Comparison of ENCODE assay signal across 17 mouse cellular contexts in genomic region chr19:56801656-56802351, GRCm38 (mm10). TPM values are rescaled to one million over a fixed set of nuclear protein-coding genes. Genes with fewer than 3 reads are reported as not detected.
DNase-seq lines count a peak whose midpoint lies in the region; ATAC-seq and TF ChIP-seq lines count a peak whose summit lies in the region.
"Had no signal": no experiment of that assay in that cellular context is flagged by ENCODE, and none has a peak within 500 bp of the region (broad histone marks: within the 10 kb centered on the region; RNA-seq: fewer than 3 reads in every experiment).

No protein-coding gene starts in this region.

- no peak overlapping the region for H3K4me2 ChIP-seq in heart, embryonic 16.5 days (ENCODE audit: low read depth, low read length)
- H3K4me2 ChIP-seq in liver, embryonic 14.5 days (ENCODE audit: low read depth): peak overlapping the region; percentile 48
- H3K4me2 ChIP-seq in midbrain, embryonic 11.5 days: no peak overlapping the region
- H3K4me2 ChIP-seq: intestine, embryonic 15.5 days; midbrain, embryonic 12.5 days had no signal

- no peaks in the 10 kb centered on the region for H3K27me3 ChIP-seq in heart, embryonic 16.5 days (ENCODE audit: control insufficient read depth, insufficient read depth, low read length)
- H3K27me3 ChIP-seq in MEL (ENCODE audit: control insufficient read depth in 1 of 2, insufficient read depth in 2 of 2, low read length in 2 of 2): no peaks in the 10 kb centered on the region
- H3K27me3 ChIP-seq in liver, embryonic 14.5 days (ENCODE audit: control insufficient read depth, insufficient read depth, low read length): no peaks in the 10 kb centered on the region
- H3K27me3 ChIP-seq in midbrain, embryonic 11.5 days (ENCODE audit: control insufficient read depth, insufficient read depth, low read length): no peaks in the 10 kb centered on the region
- H3K27me3 ChIP-seq: intestine, embryonic 15.5 days; midbrain, embryonic 12.5 days; Patski had no signal

- no peaks in the 10 kb centered on the region; the same call in 1 of the 2 replicates for H3K79me2 ChIP-seq in MEL (ENCODE audit: control insufficient read depth, insufficient read depth, low read length, poor library complexity)

- H3K4me1 ChIP-seq in heart, embryonic 16.5 days (ENCODE audit: control insufficient read depth, insufficient read depth, low read length): peaks cover 23% of the 10 kb centered on the region
- H3K4me1 ChIP-seq in MEL (ENCODE audit: control insufficient read depth in 1 of 2, insufficient read depth in 2 of 2, low read length in 2 of 2): peaks cover 32 to 49% of the 10 kb centered on the region in 2 experiments
- peaks cover 26 to 31% of the 10 kb centered on the region in 2 experiments for H3K4me1 ChIP-seq in liver, embryonic 14.5 days (replicated peaks; ENCODE audit: control insufficient read depth in 2 of 2, insufficient read depth in 2 of 2, low read length in 1 of 2)
- no peaks in the 10 kb centered on the region for H3K4me1 ChIP-seq in midbrain, embryonic 11.5 days (ENCODE audit: control insufficient read depth, insufficient read depth, low read length)
- H3K4me1 ChIP-seq: midbrain, embryonic 12.5 days had no signal

- H3K36me3 ChIP-seq in heart, embryonic 16.5 days (ENCODE audit: control insufficient read depth, insufficient read depth): peaks cover 43% of the 10 kb centered on the region
- H3K36me3 ChIP-seq in MEL (ENCODE audit: control insufficient read depth in 1 of 2, insufficient read depth in 2 of 2, low read length in 2 of 2): peaks cover 14 to 49% of the 10 kb centered on the region in 2 experiments
- peaks cover 12% of the 10 kb centered on the region for H3K36me3 ChIP-seq in liver, embryonic 14.5 days (replicated peaks; ENCODE audit: control insufficient read depth, insufficient read depth, low read depth)
- peaks cover 9% of the 10 kb centered on the region for H3K36me3 ChIP-seq in midbrain, embryonic 11.5 days (ENCODE audit: control insufficient read depth, insufficient read depth, low read length)

- no peak overlapping the region for H3K9ac ChIP-seq in heart, embryonic 16.5 days (ENCODE audit: low read length)
- peak overlapping the region; percentile 35; the same call in 1 of the 2 replicates for H3K9ac ChIP-seq in MEL (ENCODE audit: control insufficient read depth, low read depth, low read length, poor library complexity, severe bottlenecking)
- no peak overlapping the region; the same call in 1 of the 2 replicates for H3K9ac ChIP-seq in liver, embryonic 14.5 days (replicated peaks)
- H3K9ac ChIP-seq in midbrain, embryonic 11.5 days (ENCODE audit: low read length): no peak overlapping the region
- H3K9ac ChIP-seq: intestine, embryonic 15.5 days; midbrain, embryonic 12.5 days had no signal

- no peaks in the 10 kb centered on the region for H3K9me3 ChIP-seq in heart, embryonic 16.5 days (replicated peaks; ENCODE audit: control insufficient read depth, low read length)
- H3K9me3 ChIP-seq in MEL (replicated peaks; ENCODE audit: insufficient read depth, low read length): no peaks in the 10 kb centered on the region
- no peaks in the 10 kb centered on the region for H3K9me3 ChIP-seq in liver, embryonic 14.5 days (ENCODE audit: control insufficient read depth, low read length)
- no peaks in the 10 kb centered on the region for H3K9me3 ChIP-seq in midbrain, embryonic 11.5 days (ENCODE audit: control insufficient read depth, low read length)
- H3K9me3 ChIP-seq: intestine, embryonic 15.5 days; midbrain, embryonic 12.5 days had no signal

- 50% methylated on average over 10 of the region's 10 CpGs for WGBS in heart, embryonic 16.5 days
- 19% methylated on average over 10 of the region's 10 CpGs for WGBS in liver, embryonic 14.5 days (ENCODE audit: insufficient replicate concordance)
- WGBS in midbrain, embryonic 11.5 days: 87% methylated on average over 10 of the region's 10 CpGs

- no peak for TF ChIP-seq CTCF in MEL (IDR thresholded peaks at IDR 0.05 in 2 of 3, conservative IDR thresholded peaks at IDR 0.05 in 1 of 3; ENCODE audit: control insufficient read depth in 1 of 3, insufficient read depth in 1 of 3, low read depth in 2 of 3, low read length in 3 of 3, poor library complexity in 1 of 3, severe bottlenecking in 1 of 3)
- TF ChIP-seq CTCF in liver, embryonic 14.5 days (IDR thresholded peaks at IDR 0.05; ENCODE audit: low read depth): no peak

- no peak for DNase-seq in heart, adult 11 months
- DNase-seq in MEL (ENCODE audit: low read depth, low spot score): peak; percentile 93
- DNase-seq in c-Kit-positive CD71-positive TER-119-negative erythroid progenitor cells, embryonic 14.5 days (ENCODE audit: low read depth): peak; percentile 72
- peak; percentile 55 to 62 (median 57) for DNase-seq in liver, embryonic 14.5 days (ENCODE audit: low read depth in 3 of 3, low spot score in 3 of 3)
- DNase-seq in midbrain, embryonic 11.5 days (ENCODE audit: low spot score, missing footprints): no peak
- no peak for DNase-seq in cerebellum, postnatal 36 days
- DNase-seq: cerebellum, adult 2 months; gastrocnemius, postnatal 10 days; kidney, postnatal 4 days; layer of hippocampus, postnatal 36 days had no signal

- H3K4me3 ChIP-seq in heart, embryonic 16.5 days (ENCODE audit: low read length): no peak overlapping the region
- H3K4me3 ChIP-seq in MEL (ENCODE audit: control insufficient read depth in 1 of 2, insufficient read depth in 1 of 2, low read depth in 2 of 2, low read length in 2 of 2): peak overlapping the region in 1 of 2 experiments; percentile 3; a peak in 1 of 4 replicates
- no peak overlapping the region for H3K4me3 ChIP-seq in liver, embryonic 14.5 days (ENCODE audit: insufficient read depth in 1 of 2, low read depth in 2 of 2, low read length in 2 of 2)
- no peak overlapping the region for H3K4me3 ChIP-seq in midbrain, embryonic 11.5 days (ENCODE audit: low read depth, low read length)
- H3K4me3 ChIP-seq: intestine, embryonic 15.5 days; midbrain, embryonic 12.5 days; myocyte had no signal

- peak overlapping the region; percentile 40 for H3K27ac ChIP-seq in heart, embryonic 16.5 days (ENCODE audit: low read length)
- H3K27ac ChIP-seq in MEL (ENCODE audit: control insufficient read depth, low read depth, low read length): peak overlapping the region; percentile 96
- H3K27ac ChIP-seq in liver, embryonic 14.5 days: peak overlapping the region; percentile 63
- H3K27ac ChIP-seq in midbrain, embryonic 11.5 days (ENCODE audit: low read depth, low read length): no peak overlapping the region
- H3K27ac ChIP-seq: intestine, embryonic 15.5 days; midbrain, embryonic 12.5 days had no signal

- 0 out of 2 replicates have a peak, but pooled peaks have one; percentile 38 for ATAC-seq in heart, embryonic 16.5 days (replicated peaks; ENCODE audit: extremely low read depth, insufficient read depth, low FRiP score)
- peak; percentile 90 for ATAC-seq in liver, embryonic 14.5 days (ENCODE audit: insufficient read depth)
- no peak for ATAC-seq in midbrain, embryonic 11.5 days (ENCODE audit: low FRiP score)
- ATAC-seq: CD4-positive, CD25-positive, alpha-beta regulatory T cell, adult 4 months; forebrain, embryonic 16.5 days; intestine, embryonic 15.5 days; Patski had no signal

- peak; percentile 99 for TF ChIP-seq EP300 in MEL (IDR thresholded peaks at IDR 0.05; ENCODE audit: low read depth in 1 of 2, low read length in 2 of 2)
- TF ChIP-seq EP300 in liver, embryonic 14.5 days (IDR thresholded peaks at IDR 0.05; ENCODE audit: low read depth): peak; percentile 92

- no peak for TF ChIP-seq RAD21 in MEL (IDR thresholded peaks at IDR 0.05; ENCODE audit: low read depth, low read length)

- peak in 1 of 2 experiments; percentile 46; a peak in 1 of 4 replicates for TF ChIP-seq POLR2A in MEL (IDR thresholded peaks at IDR 0.05; ENCODE audit: control insufficient read depth in 1 of 2, insufficient read depth in 1 of 2, low read depth in 1 of 2, low read length in 2 of 2, poor library complexity in 1 of 2)

TF ChIP-seq in MEL, 35 proteins besides CTCF, POLR2A, EP300 and RAD21 (continues in another document):
- no peak for TF ChIP-seq USF2 (IDR thresholded peaks at IDR 0.05; ENCODE audit: borderline replicate concordance in 1 of 2, insufficient read depth in 1 of 2, low read depth in 1 of 2, low read length in 2 of 2)
- peak; percentile 100 for TF ChIP-seq GATA1 (IDR thresholded peaks at IDR 0.05; ENCODE audit: low read depth, low read length)
- TF ChIP-seq E2F4 (IDR thresholded peaks at IDR 0.05; ENCODE audit: borderline replicate concordance, low read depth, low read length): no peak
- peak; percentile 74 for TF ChIP-seq JUND (IDR thresholded peaks at IDR 0.05; ENCODE audit: low read depth, low read length)
- TF ChIP-seq SMC3 (IDR thresholded peaks at IDR 0.05; ENCODE audit: low read depth, low read length): no peak
- peak; percentile 47 for TF ChIP-seq CHD2 (IDR thresholded peaks at IDR 0.05; ENCODE audit: low read length)
- no peak for TF ChIP-seq POLR2AphosphoS5 (IDR thresholded peaks at IDR 0.05; ENCODE audit: borderline replicate concordance, low read depth, low read length)
- TF ChIP-seq MAZ (IDR thresholded peaks at IDR 0.05; ENCODE audit: low read depth, low read length): peak; percentile 58; the same call in 1 of the 2 replicates
- TF ChIP-seq ZMIZ1 (IDR thresholded peaks at IDR 0.05; ENCODE audit: low read depth, low read length): peak; percentile 18; the same call in 1 of the 2 replicates
- TF ChIP-seq GABPA (IDR thresholded peaks at IDR 0.05; ENCODE audit: low read depth, low read length): no peak
- no peak for TF ChIP-seq MEF2A (IDR thresholded peaks at IDR 0.05; ENCODE audit: extremely low read depth, insufficient replicate concordance, low read depth, low read length, poor library complexity, severe bottlenecking)

RNA-seq across cellular contexts. Expression of gene Ccdc186, which starts 20.2 kb away (rescaled TPM):
- 17.4 and 18.7 TPM in 2 replicates for polyA plus RNA-seq in heart, embryonic 16.5 days (2015; fragmentation: Nextera tagmentation; extraction: Ambion mirVana)
- total RNA-seq in MEL (2012; rRNA removed): 7.9 and 21.8 TPM in 2 replicates
- polyA plus RNA-seq in MEL (2012; ENCODE audit: insufficient read depth in 1 of 2, insufficient read length in 2 of 2, low read depth in 1 of 2, low replicate concordance in 2 of 2, missing spikeins in 1 of 2): 10 to 100 TPM; 21.9 to 72.2 TPM
- 1.5 and 2.3 TPM in 2 replicates for polyA plus RNA-seq in liver, embryonic 14.5 days (2012; rRNA removed)
- polyA plus RNA-seq in liver, embryonic 14.5 days (2014; fragmentation: Nextera tagmentation; extraction: Ambion mirVana): 4.9 and 5.1 TPM in 2 replicates
- 18.4 and 21.5 TPM in 2 replicates for polyA plus RNA-seq in midbrain, embryonic 11.5 days (2014; fragmentation: Nextera tagmentation; extraction: Ambion mirVana)

RNA-seq across cellular contexts. Expression of gene Tdrd1, which starts 24.2 kb away (rescaled TPM):
- polyA plus RNA-seq in heart, embryonic 16.5 days (2015; fragmentation: Nextera tagmentation; extraction: Ambion mirVana): 0.32 and 0.44 TPM in 2 replicates
- not detected in 2 replicates for total RNA-seq in MEL (2012; rRNA removed)
- polyA plus RNA-seq in MEL (2012; ENCODE audit: insufficient read depth in 1 of 2, insufficient read length in 2 of 2, low read depth in 1 of 2, low replicate concordance in 2 of 2, missing spikeins in 1 of 2): not detected
- polyA plus RNA-seq in liver, embryonic 14.5 days (2012; rRNA removed): under 0.01 and 0.02 TPM in 2 replicates
- polyA plus RNA-seq in liver, embryonic 14.5 days (2014; fragmentation: Nextera tagmentation; extraction: Ambion mirVana): 0.05 TPM in 1 of 2 replicates, not detected in the other
- 0.27 and 0.50 TPM in 2 replicates for polyA plus RNA-seq in midbrain, embryonic 11.5 days (2014; fragmentation: Nextera tagmentation; extraction: Ambion mirVana)
- total RNA-seq: gastrocnemius, postnatal 10 days had no signal
- polyA plus RNA-seq: CD4-positive, CD25-positive, alpha-beta regulatory T cell, adult 4 months; myocyte had no signal

Comparison
In these comparisons a context has a peak if more than half of its experiments do, and no peak if none do; other contexts are left out.
1. DNase-seq: peak in MEL (single experiment), c-Kit-positive CD71-positive TER-119-negative erythroid progenitor cells, embryonic 14.5 days (single experiment) and liver, embryonic 14.5 days (3 of 3); none in heart, adult 11 months (single experiment), midbrain, embryonic 11.5 days (single experiment) and cerebellum, postnatal 36 days (0 of 2).